Comparison of ENCODE assay signal across 21 mouse cellular contexts in the genomic region with DNA sequence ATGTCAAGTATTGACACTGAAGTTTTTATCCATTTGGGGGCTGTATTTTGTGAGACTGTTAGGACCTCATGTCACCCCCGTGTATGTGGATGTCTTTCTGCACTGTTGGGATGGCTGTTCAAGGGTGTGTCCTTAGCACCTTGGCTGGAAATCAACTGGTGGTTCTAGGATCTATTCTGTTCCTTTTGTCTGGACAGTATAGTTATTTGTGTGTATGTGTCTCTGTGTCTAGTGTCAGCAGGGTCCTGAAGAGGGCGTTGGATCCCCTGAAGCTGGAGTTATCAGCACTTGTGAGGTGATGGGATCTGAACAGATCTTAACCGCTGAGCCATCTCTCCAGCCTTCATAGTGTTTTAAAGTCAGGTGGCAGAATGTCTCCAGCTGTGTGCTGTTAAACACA.
DNase-seq lines count a peak whose midpoint lies in the region; ATAC-seq and TF ChIP-seq lines count a peak whose summit lies in the region.
"Had no signal": no experiment of that assay in that cellular context is flagged by ENCODE, and none has a peak within 500 bp of the region (broad histone marks: within the 10 kb centered on the region; RNA-seq: fewer than 3 reads in every experiment).

No protein-coding gene starts in this region.

- intact Hi-C loops in heart, adult 2 months (cut with DNase I), result loop anchor here (10.0 kb wide), 1 partner anchor 834 kb away; no protein-coding TSS in a partner anchor

- no peak overlapping the region for H3K27ac ChIP-seq in heart, adult 2 months
- no peak overlapping the region for H3K27ac ChIP-seq in intestine, embryonic 14.5 days (ENCODE audit: low read depth)
- no peak overlapping the region for H3K27ac ChIP-seq in intestine, embryonic 15.5 days
- no peak overlapping the region for H3K27ac ChIP-seq in midbrain, embryonic 11.5 days (ENCODE audit: low read depth, low read length)
- no peak overlapping the region for H3K27ac ChIP-seq in midbrain, embryonic 15.5 days

- H3K4me2 ChIP-seq in intestine, embryonic 14.5 days (ENCODE audit: low read length), result no peak overlapping the region
- no peak overlapping the region for H3K4me2 ChIP-seq in intestine, embryonic 15.5 days (replicated peaks)
- H3K4me2 ChIP-seq in midbrain, embryonic 11.5 days, result no peak overlapping the region
- H3K4me2 ChIP-seq in midbrain, embryonic 15.5 days, result no peak overlapping the region

- H3K36me3 ChIP-seq in heart, adult 2 months (ENCODE audit: control insufficient read depth, insufficient read depth, low read length), result no peaks in the 10 kb centered on the region
- peaks cover 7% of the 10 kb centered on the region; the same call in 1 of the 2 replicates for H3K36me3 ChIP-seq in intestine, embryonic 14.5 days (ENCODE audit: control insufficient read depth, insufficient read depth, low read length)
- H3K36me3 ChIP-seq in intestine, embryonic 15.5 days, result no peaks in the 10 kb centered on the region
- no peaks in the 10 kb centered on the region for H3K36me3 ChIP-seq in midbrain, embryonic 11.5 days (ENCODE audit: control insufficient read depth, insufficient read depth, low read length)
- no peaks in the 10 kb centered on the region for H3K36me3 ChIP-seq in midbrain, embryonic 15.5 days (replicated peaks)

- TF ChIP-seq CTCF in heart, adult 2 months (IDR thresholded peaks at IDR 0.05), result no peak

- no peak for ATAC-seq in intestine, embryonic 14.5 days (replicated peaks; ENCODE audit: low FRiP score, low TSS enrichment, low read depth)
- no peak for ATAC-seq in intestine, embryonic 15.5 days
- no peak for ATAC-seq in midbrain, embryonic 11.5 days (ENCODE audit: low FRiP score)
- no peak for ATAC-seq in midbrain, embryonic 15.5 days (replicated peaks)
- ATAC-seq: activated CD4-positive, CD25-positive, alpha-beta regulatory T cell, adult 4 months; CD4-positive, CD25-positive, alpha-beta regulatory T cell, adult 4 months; Patski had no signal

- 87% methylated on average over 3 of the region's 3 CpGs for WGBS in heart, adult 2 months
- WGBS in intestine, embryonic 14.5 days, result 96% methylated on average over 3 of the region's 3 CpGs
- 88% methylated on average over 3 of the region's 3 CpGs for WGBS in intestine, embryonic 15.5 days
- WGBS in midbrain, embryonic 11.5 days, result 87% methylated on average over 3 of the region's 3 CpGs
- 89% methylated on average over 3 of the region's 3 CpGs for WGBS in midbrain, embryonic 15.5 days

- no peaks in the 10 kb centered on the region for H3K27me3 ChIP-seq in heart, adult 2 months (ENCODE audit: control insufficient read depth, insufficient read depth, low read length)
- H3K27me3 ChIP-seq in intestine, embryonic 14.5 days (replicated peaks; ENCODE audit: control insufficient read depth, insufficient read depth, low read length), result no peaks in the 10 kb centered on the region
- H3K27me3 ChIP-seq in intestine, embryonic 15.5 days (replicated peaks), result no peaks in the 10 kb centered on the region
- no peaks in the 10 kb centered on the region for H3K27me3 ChIP-seq in midbrain, embryonic 11.5 days (ENCODE audit: control insufficient read depth, insufficient read depth, low read length)
- no peaks in the 10 kb centered on the region for H3K27me3 ChIP-seq in midbrain, embryonic 15.5 days (replicated peaks)
- H3K27me3 ChIP-seq: CH12.LX, Patski had no signal

- no peak for TF ChIP-seq POLR2A in heart, adult 2 months (IDR thresholded peaks at IDR 0.05; ENCODE audit: insufficient read depth, low read depth, low read length)

- H3K4me1 ChIP-seq in heart, adult 2 months (ENCODE audit: control insufficient read depth, insufficient read depth, low read length), result no peaks in the 10 kb centered on the region
- H3K4me1 ChIP-seq in intestine, embryonic 14.5 days (replicated peaks; ENCODE audit: control insufficient read depth, insufficient read depth, low read length), result no peaks in the 10 kb centered on the region
- no peaks in the 10 kb centered on the region for H3K4me1 ChIP-seq in intestine, embryonic 15.5 days (replicated peaks)
- H3K4me1 ChIP-seq in midbrain, embryonic 11.5 days (ENCODE audit: control insufficient read depth, insufficient read depth, low read length), result no peaks in the 10 kb centered on the region
- H3K4me1 ChIP-seq in midbrain, embryonic 15.5 days, result no peaks in the 10 kb centered on the region

- no peak overlapping the region for H3K9ac ChIP-seq in heart, adult 2 months (ENCODE audit: low read depth, low read length)
- no peak overlapping the region for H3K9ac ChIP-seq in intestine, embryonic 14.5 days (ENCODE audit: low read length)
- H3K9ac ChIP-seq in intestine, embryonic 15.5 days, result no peak overlapping the region
- H3K9ac ChIP-seq in midbrain, embryonic 11.5 days (ENCODE audit: low read length), result no peak overlapping the region
- no peak overlapping the region for H3K9ac ChIP-seq in midbrain, embryonic 15.5 days

- H3K4me3 ChIP-seq in heart, adult 2 months, result no peak overlapping the region
- H3K4me3 ChIP-seq in intestine, embryonic 14.5 days (ENCODE audit: low read depth, low read length), result no peak overlapping the region
- H3K4me3 ChIP-seq in intestine, embryonic 15.5 days (replicated peaks), result no peak overlapping the region
- H3K4me3 ChIP-seq in midbrain, embryonic 11.5 days (ENCODE audit: low read depth, low read length), result no peak overlapping the region
- H3K4me3 ChIP-seq in midbrain, embryonic 15.5 days, result no peak overlapping the region

- no peak for TF ChIP-seq EP300 in heart, adult 2 months (IDR thresholded peaks at IDR 0.05; ENCODE audit: insufficient read depth, low read depth, low read length)

- DNase-seq in heart, adult 11 months, result peak; percentile 64
- no peak for DNase-seq in heart, adult 2 months
- DNase-seq in intestine, embryonic 14.5 days (ENCODE audit: low spot score), result peak; percentile 6
- DNase-seq in midbrain, embryonic 11.5 days (ENCODE audit: low spot score, missing footprints), result peak; percentile 54
- DNase-seq: adrenal gland, adult 2 months; adrenal gland, adult 8-10 months; adrenal gland, postnatal 10 days; adrenal gland, postnatal 14 days; adrenal gland, postnatal 25 days; adrenal gland, postnatal 36 days; B cell, adult 2 months; cerebellum, adult 11 months; cerebellum, adult 11-12 months; cerebellum, adult 18-20 months had no signal

- H3K79me2 ChIP-seq in heart, adult 2 months (replicated peaks; ENCODE audit: control insufficient read depth, insufficient read depth, low read length), result no peaks in the 10 kb centered on the region

- no peaks in the 10 kb centered on the region for H3K9me3 ChIP-seq in intestine, embryonic 14.5 days (ENCODE audit: control insufficient read depth, low read length)
- no peaks in the 10 kb centered on the region for H3K9me3 ChIP-seq in intestine, embryonic 15.5 days
- H3K9me3 ChIP-seq in midbrain, embryonic 11.5 days (ENCODE audit: control insufficient read depth, low read length), result no peaks in the 10 kb centered on the region
- H3K9me3 ChIP-seq in midbrain, embryonic 15.5 days, result no peaks in the 10 kb centered on the region
- H3K9me3 ChIP-seq: G1E had no signal

Comparison
In these comparisons a context has a peak if more than half of its experiments do, and no peak if none do; other contexts are left out.
1. DNase-seq: peak in heart, adult 11 months (single experiment), intestine, embryonic 14.5 days (single experiment) and midbrain, embryonic 11.5 days (single experiment); none in heart, adult 2 months (0 of 2).